Mouse (Mus musculus) cortical plate, adult 2 months (tissue): ENCODE measurements at regions not wholly inside any gene's neighbourhood (a gene's known extent, or its start where the extent isn't known, plus 50 kb on each side); places are given as distances from the start of the nearest gene placed in this dataset.

ENCODE experiments used
- CTCF ChIP-seq: fragments of 200-500 bp; IDR thresholded peaks from 2 replicates; pipeline ENCODE4 v1.5.1; 2011; ENCODE audit warnings: mild to moderate bottlenecking, control low read depth, low read length; ENCODE audit not compliant: insufficient read depth; ENCODE audit errors: extremely low read depth
- POLR2A ChIP-seq: fragments of 200-500 bp; IDR thresholded peaks from 2 replicates; pipeline ENCODE4 v1.6.1; 2011; ENCODE audit warnings: mild to moderate bottlenecking, low read length, control low read depth; ENCODE audit not compliant: insufficient read depth; ENCODE audit errors: extremely low read depth

GRCm38 (mm10) chrX:11458521-11458920, 130.9 kb downstream of the H2al1j start:
- TF ChIP-seq CTCF, result no peak
- TF ChIP-seq POLR2A, result no peak
